Mouse (Mus musculus) liver, embryonic 14.5 days (tissue): Measurements from ENCODE around the gene Maats1. TPM values are rescaled to one million over a fixed set of nuclear protein-coding genes. Genes with fewer than 3 reads are reported as not detected.
A peak's percentile ranks its signal among the peaks of the same experiment; 100 is the strongest.

Experiments
- ATAC-seq: fragments of 200-750 bp; cut with Nextera tagmentation; 2 replicates; pipeline ENCODE4 v1.8.0; 2017; ENCODE audit warnings: moderate number of reproducible peaks, mild to moderate bottlenecking, moderate library complexity; ENCODE audit not compliant: insufficient read depth
- DNase-seq, 3 experiments: peaks; one replicate each; pipeline ENCODE4 v3.0.0-alpha.2; 2012 to 2013; ENCODE audit warnings: low read depth in 3 of 3, low spot score in 3 of 3
- H3K27ac ChIP-seq: fragments of 300-500 bp; sonication (generic); 2 replicates; pipeline ENCODE4 v1.5.1; 2014; ENCODE audit warnings: moderate library complexity, mild to moderate bottlenecking, control low read depth, inconsistent platforms
- H3K27me3 ChIP-seq: fragments of 300-500 bp; sonication (generic); 2 replicates; pipeline ENCODE4 v1.6.1; 2014; ENCODE audit warnings: mild to moderate bottlenecking, low read length, moderate library complexity; ENCODE audit not compliant: control insufficient read depth, insufficient read depth
- H3K36me3 ChIP-seq: fragments of 300-500 bp; sonication (generic); replicated peaks from 2 replicates; pipeline ENCODE4 v1.6.1; 2014; ENCODE audit warnings: low read depth; ENCODE audit not compliant: control insufficient read depth, insufficient read depth
- H3K4me1 ChIP-seq, 2 experiments: fragments of 200-500 bp in 1 of 2; fragments of 300-500 bp in 1 of 2; sonication (generic) in 1 of 2; replicated peaks; 2 replicates each; pipeline ENCODE4 v1.6.1; 2012 to 2014; ENCODE audit warnings: antibody characterized with exemption in 1 of 2, inconsistent platforms in 1 of 2, low read length in 1 of 2; ENCODE audit not compliant: control insufficient read depth in 2 of 2, insufficient read depth in 2 of 2
- H3K4me2 ChIP-seq: fragments of 300-500 bp; sonication (generic); 2 replicates; pipeline ENCODE4 v1.6.1; 2014; ENCODE audit warnings: low read depth, mild to moderate bottlenecking, control low read depth, moderate library complexity
- H3K4me3 ChIP-seq, 2 experiments: fragments of 200-500 bp in 1 of 2; fragments of 300-500 bp in 1 of 2; sonication (generic) in 1 of 2; 2 replicates each; pipeline ENCODE4 v1.5.1; 2012 to 2014; ENCODE audit warnings: low read depth in 2 of 2, low read length in 2 of 2, mild to moderate bottlenecking in 2 of 2, control low read depth in 1 of 2, inconsistent platforms in 1 of 2, moderate library complexity in 1 of 2; ENCODE audit not compliant: insufficient read depth in 1 of 2
- H3K9ac ChIP-seq: fragments of 300-500 bp; sonication (generic); replicated peaks from 2 replicates; pipeline ENCODE4 v1.6.1; 2014; ENCODE audit warnings: mild to moderate bottlenecking, control low read depth, moderate library complexity
- H3K9me3 ChIP-seq: fragments of 300-500 bp; sonication (generic); 2 replicates; pipeline ENCODE4 v1.6.1; 2016; ENCODE audit warnings: low read length, mixed read lengths; ENCODE audit not compliant: control insufficient read depth
- CTCF ChIP-seq: IDR thresholded peaks from 2 replicates; pipeline ENCODE4 v1.5.1; 2016; ENCODE audit warnings: antibody characterized with exemption, low read depth, control low read depth
- EP300 ChIP-seq: IDR thresholded peaks from 2 replicates; pipeline ENCODE4 v1.6.1; 2016; ENCODE audit warnings: antibody characterized with exemption, low read depth
- WGBS: fragments of 180-500 bp; shearing (Covaris S2); extraction: QIAGEN DNeasy Blood & Tissue Kit; methylation state at CpG from one replicate; pipeline ENCODE4 v1.1.7; 2014; ENCODE audit not compliant: insufficient replicate concordance; 5-methylcytosine and 5-hydroxymethylcytosine counted together
- polyA plus RNA-seq, 2 experiments: library from polyadenylated mRNA; depleted of rRNA in 1 of 2; stranded (reverse) in 1 of 2; unstranded in 1 of 2; fragments of >200 nt; fragmentation: Nextera tagmentation in 1 of 2; extraction: Ambion mirVana in 1 of 2; gene quantifications; 2 replicates each; pipeline versions ENCODE4 v1.2.1 to v1.2.3; 2012 to 2014

The Maats1 gene
- polyA plus RNA-seq, 2 experiments = 0.01 TPM; not detected in 1

DNA sequence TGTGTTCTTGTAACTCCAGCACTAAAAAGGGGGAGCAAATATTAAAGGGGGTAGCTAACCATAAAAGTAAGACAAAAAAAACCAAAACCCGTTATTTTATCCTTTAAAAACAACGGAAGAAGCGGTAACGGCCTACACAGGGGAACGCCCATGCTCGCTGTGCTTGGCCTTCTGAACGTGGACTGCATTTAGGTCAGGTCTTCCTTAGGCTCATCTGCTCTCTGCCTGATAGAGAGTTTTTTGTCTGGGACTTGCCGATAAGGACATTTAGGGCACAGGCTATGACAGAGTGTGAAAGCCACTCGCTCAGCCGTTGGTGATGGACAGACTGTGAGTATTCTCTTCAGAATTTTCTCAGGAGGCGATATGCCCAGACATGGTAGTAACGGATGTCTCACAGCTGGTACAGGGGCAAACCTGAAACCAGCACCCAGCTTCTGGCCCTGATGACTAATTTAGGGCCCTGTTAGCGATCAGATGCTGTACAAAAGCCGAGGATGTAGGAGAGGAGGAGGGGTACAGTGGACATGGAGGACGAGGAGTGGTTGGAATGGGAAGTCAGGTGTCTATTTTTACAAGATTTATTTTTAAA is 29.9 kb upstream of the Maats1 start:
- Histone ChIP-seq H3K9ac (peak overlapping the region; percentile 97), H3K27me3 (no peaks in the 10 kb centered on the region), H3K4me2 (peak overlapping the region; percentile 87), H3K9me3 (no peaks in the 10 kb centered on the region), H3K4me3 (peak overlapping the region; percentile 78 to 85), H3K27ac (peak overlapping the region; percentile 98), H3K4me1 (peaks cover 59 to 71% of the 10 kb centered on the region in 2 experiments), H3K36me3 (peaks cover 4% of the 10 kb centered on the region; the same call in 1 of the 2 replicates)
- TF ChIP-seq CTCF (no peak), EP300 (peak; percentile 99)
- ATAC-seq (peak; percentile 94), DNase-seq (peak; percentile 95 to 97 (median 96))
- 13% methylated on average over 15 of the region's 15 CpGs for WGBS

GRCm38 (mm10) chr16:38370633-38371374 is 28.9 kb upstream of the Maats1 start:
- peak overlapping the region; percentile 98 for H3K27ac ChIP-seq

GRCm38 (mm10) chr16:38369992-38370484 is 28.1 kb upstream of the Maats1 start:
- Histone ChIP-seq H3K4me2 (no peak overlapping the region), H3K4me1 (peaks cover 46 to 64% of the 10 kb centered on the region in 2 experiments), H3K9ac (peak overlapping the region; percentile 18; the same call in 1 of the 2 replicates), H3K27ac (peak overlapping the region; percentile 98), H3K27me3 (no peaks in the 10 kb centered on the region), H3K36me3 (no peaks in the 10 kb centered on the region), H3K9me3 (no peaks in the 10 kb centered on the region), H3K4me3 (no peak overlapping the region)
- ATAC-seq (no peak), DNase-seq (no peak)
- WGBS = 67% methylated on average over 4 of the region's 4 CpGs
- no peak for TF ChIP-seq CTCF
- no peak for TF ChIP-seq EP300

More at GRCm38 (mm10) chr16:38370633-38371374, 28.9 kb upstream of the Maats1 start:
- no peak for TF ChIP-seq EP300
- TF ChIP-seq CTCF = no peak
- Histone ChIP-seq H3K4me3 (no peak overlapping the region), H3K4me1 (peaks cover 54 to 67% of the 10 kb centered on the region in 2 experiments), H3K9me3 (no peaks in the 10 kb centered on the region), H3K36me3 (peaks cover 3% of the 10 kb centered on the region; the same call in 1 of the 2 replicates), H3K27me3 (no peaks in the 10 kb centered on the region), H3K4me2 (peak overlapping the region; percentile 87), H3K9ac (peak overlapping the region; percentile 67)
- 74% methylated on average over 8 of the region's 8 CpGs for WGBS
- ATAC-seq (no peak), DNase-seq (no peak)

- DNase-seq (no peak), ATAC-seq (no peak)
- TF ChIP-seq EP300 (no peak), CTCF (no peak)
- H3K4me3 ChIP-seq = no peak overlapping the region
- H3K36me3 ChIP-seq = no peaks in the 10 kb centered on the region
- WGBS = 82% methylated on average over 8 of the region's 8 CpGs
- H3K9me3 ChIP-seq = no peaks in the 10 kb centered on the region
- peak overlapping the region; percentile 98 for H3K27ac ChIP-seq
- no peak overlapping the region for H3K9ac ChIP-seq
- no peaks in the 10 kb centered on the region for H3K27me3 ChIP-seq
- H3K4me2 ChIP-seq = no peak overlapping the region
- H3K4me1 ChIP-seq = peaks cover 42 to 57% of the 10 kb centered on the region in 2 experiments
Measured at GRCm38 (mm10) chr16:38369431-38369830, 27.5 kb upstream of the Maats1 start.

DNA sequence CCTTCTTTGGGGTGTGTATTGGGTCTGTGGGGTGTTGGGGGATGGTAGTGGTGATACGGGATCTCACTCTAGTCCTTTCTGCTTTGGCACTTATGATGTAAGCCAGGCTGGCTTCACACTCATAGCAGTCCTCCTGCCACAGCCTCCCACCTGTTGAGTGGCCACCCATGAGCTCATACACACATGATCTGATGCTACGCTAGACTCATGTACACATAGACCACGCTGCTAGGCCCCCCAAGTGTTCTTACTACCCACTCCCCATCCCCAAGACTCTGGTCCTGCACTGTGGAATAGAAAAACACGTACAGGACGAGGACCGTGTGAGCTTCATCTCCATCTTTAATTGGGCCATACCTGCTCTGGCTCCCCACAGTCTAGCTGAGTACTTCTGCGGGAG is 27.1 kb upstream of the Maats1 start:
- Histone ChIP-seq H3K36me3 (no peaks in the 10 kb centered on the region), H3K27me3 (no peaks in the 10 kb centered on the region), H3K4me1 (peaks cover 38 to 55% of the 10 kb centered on the region in 2 experiments), H3K4me2 (no peak overlapping the region), H3K9me3 (no peaks in the 10 kb centered on the region), H3K27ac (peak overlapping the region; percentile 48; the same call in 1 of the 2 replicates), H3K4me3 (no peak overlapping the region), H3K9ac (no peak overlapping the region)
- DNase-seq (no peak), ATAC-seq (no peak)
- 79% methylated on average over 7 of the region's 7 CpGs for WGBS
- TF ChIP-seq CTCF = no peak
- no peak for TF ChIP-seq EP300
